Mouse (Mus musculus) lung, postnatal 0 days (tissue): ENCODE measurements around the gene Rsl24d1.

ENCODE experiments used
- CTCF ChIP-seq: IDR thresholded peaks from 2 replicates; pipeline ENCODE4 v1.5.1; 2016; ENCODE audit warnings: antibody characterized with exemption, mild to moderate bottlenecking
- EP300 ChIP-seq: IDR thresholded peaks from 2 replicates; pipeline ENCODE4 v1.6.1; 2016; ENCODE audit warnings: antibody characterized with exemption, mild to moderate bottlenecking, control low read depth

- TF ChIP-seq EP300 (no peak), CTCF (no peak)
Measured at GRCm38 (mm10) chr9:73137341-73137886, 24.2 kb downstream of the Rsl24d1 start.
